Mouse (Mus musculus) kidney, postnatal 25 days (tissue): Measurements from ENCODE around the gene Crip1.

Source experiments
- DNase-seq, 2 experiments: peaks; one replicate each; pipeline ENCODE4 v3.0.0; 2021; ENCODE audit warnings: mixed read lengths in 2 of 2

Crip1 gene

DNA sequence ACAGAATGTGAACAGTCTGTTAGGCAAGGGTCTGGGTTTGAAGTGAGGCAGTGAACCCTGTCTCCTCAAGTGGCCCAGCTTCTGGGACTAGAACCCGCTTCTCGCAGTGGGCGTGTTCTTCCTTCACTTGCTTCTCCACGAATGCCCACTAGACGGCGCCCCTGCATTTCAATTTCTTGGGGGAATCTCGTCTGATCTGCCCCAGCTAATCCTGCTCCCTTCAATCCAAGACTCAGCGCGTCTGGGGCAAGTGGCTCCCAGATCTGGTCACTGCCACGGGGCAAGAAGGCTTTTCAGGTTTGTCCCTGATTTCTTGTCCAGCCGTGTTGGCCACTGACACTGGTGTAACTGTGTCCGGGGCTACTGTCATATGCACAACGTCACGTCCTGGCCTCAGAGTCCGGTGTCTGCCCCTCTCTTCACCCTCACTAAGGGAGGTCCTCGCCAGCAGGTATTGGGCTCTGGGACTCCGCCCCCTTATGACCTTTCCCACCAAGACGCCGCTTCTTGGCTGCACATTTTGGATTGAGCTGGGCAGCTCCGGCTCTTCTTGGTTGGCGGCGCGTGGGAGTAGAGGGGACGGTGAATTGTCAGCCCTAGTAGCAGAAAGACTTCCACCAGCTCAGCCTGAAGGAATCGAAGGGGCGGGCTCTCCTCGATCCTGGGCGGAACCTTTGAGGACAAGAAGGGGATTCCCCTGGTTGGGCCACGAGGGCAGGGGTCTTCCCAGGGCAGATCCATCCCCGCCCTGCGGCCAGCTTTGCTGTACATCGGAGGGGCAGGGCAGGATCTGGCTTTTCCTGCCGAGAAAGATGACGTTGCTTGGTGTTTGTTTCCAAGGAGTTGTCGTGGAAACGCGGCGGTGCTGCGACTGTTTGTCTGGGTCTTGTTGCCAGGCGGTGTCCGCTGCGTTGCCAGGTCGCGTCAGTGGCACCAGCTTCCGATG lies at the start of gene Crip1:
Gene Crip1, plus strand, starts transcription at position 205 of the 946 bp plus-strand sequence.
- peak; percentile 84 to 86 for DNase-seq

- DNase-seq = no peak
Measured at GRCm38 (mm10) chr12:113097040-113097439, 49.1 kb upstream of the Crip1 start.

DNA sequence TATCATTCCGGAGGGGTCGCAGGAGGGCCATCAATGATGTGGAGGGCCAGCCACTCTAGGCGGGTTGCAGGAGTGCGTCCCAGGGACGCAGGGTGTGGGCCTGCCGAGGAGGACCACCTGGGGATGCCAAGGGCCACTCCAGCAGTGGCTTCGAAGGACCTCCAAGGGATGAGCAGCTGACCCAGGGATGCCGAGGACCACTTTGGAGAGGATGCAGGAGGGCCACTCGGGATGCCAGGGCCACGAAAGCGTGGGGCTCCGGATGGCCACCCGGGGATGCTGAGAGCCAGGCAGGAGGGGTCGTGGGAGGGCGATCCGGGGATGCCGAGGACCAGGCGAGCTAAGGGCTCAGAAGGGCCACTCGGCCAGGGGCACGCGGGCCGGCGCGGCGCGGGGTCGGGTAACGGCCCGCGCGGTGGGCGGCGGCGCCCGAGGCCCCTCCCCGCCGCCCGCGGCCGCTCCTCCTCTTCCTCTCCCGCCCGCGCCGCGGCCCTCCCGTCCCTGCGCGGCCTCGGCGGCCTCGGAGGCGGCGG lies 48.3 kb upstream of the Crip1 start, which contains the start of gene Mta1:
Gene Mta1, plus strand, starts transcription at position 530 of the 533 bp plus-strand sequence.
- DNase-seq = peak; percentile 58 to 80

GRCm38 (mm10) chr12:113098530-113099151 lies 47.5 kb upstream of the Crip1 start:
- peak; percentile 13 to 58 for DNase-seq

GRCm38 (mm10) chr12:113099470-113100237 lies 46.5 kb upstream of the Crip1 start:
- no peak for DNase-seq

GRCm38 (mm10) chr12:113100448-113101076 lies 45.6 kb upstream of the Crip1 start:
- DNase-seq = peak in 1 of 2 experiments; percentile 41

DNA sequence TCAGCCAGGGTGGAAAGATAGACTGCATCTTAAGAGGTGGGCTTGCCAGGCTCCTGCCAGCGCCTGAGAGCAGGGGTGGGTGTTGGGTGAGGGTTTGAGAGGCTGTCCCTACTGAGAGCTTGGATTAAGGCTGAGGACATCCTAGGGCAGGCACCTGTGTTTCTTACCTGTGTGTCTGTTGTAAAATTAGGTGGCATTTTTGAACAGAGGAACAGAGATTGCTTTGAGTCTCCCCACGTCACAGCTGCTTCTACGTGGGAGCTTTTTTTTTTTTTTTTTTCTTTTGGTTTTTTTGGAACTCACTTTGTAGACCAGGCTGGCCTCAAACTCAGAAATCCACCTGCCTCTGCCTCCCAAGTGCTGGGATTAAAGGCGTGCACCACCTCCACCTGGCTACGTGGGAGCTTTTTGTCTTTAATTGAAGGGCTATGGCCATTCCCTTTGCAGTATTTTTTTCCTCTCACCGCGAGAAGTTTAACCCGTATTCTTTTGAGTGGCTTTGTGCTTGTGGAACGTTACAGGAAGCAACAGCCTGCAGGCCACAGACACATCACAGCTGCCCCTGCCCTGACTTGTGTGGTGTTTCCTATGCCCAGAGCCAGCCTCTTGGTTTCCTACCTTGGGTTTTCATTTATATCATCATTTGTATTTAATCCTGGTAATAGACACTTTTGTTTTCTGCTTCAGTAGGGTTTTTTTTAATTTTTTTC lies 44.7 kb upstream of the Crip1 start:
- DNase-seq = no peak

GRCm38 (mm10) chr12:113102461-113102860 lies 43.7 kb upstream of the Crip1 start:
- peak; percentile 71 to 73 for DNase-seq

DNA sequence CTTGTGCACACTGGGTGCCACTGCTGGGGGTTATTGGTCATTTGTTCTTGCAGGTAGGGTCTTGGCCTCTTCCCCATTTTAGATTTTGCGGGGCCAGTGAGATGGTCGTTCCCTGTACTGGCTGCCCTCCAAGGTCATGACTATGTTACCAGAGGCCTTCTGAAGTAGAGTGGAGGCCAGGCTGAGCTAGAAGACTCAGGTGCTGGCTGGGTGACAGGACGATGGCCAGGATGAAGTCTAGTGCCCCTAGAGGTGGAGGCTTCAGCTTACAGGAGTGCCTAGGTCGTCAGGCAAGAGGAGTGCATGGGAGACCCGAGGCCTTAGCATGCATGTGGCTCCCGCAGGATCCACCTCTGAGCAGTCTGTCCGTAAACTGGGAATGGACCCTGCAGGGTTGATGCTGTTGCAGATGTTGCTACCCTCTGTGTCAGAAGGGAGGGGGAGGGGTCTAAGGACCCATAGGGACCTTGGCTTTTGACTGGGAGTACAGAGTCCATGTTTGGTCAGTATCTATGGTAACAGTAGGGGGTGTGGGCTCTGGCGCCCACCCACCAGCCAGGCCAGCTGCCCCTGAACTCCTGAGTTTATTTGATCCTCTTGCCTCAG lies 42.2 kb upstream of the Crip1 start:
- peak in 1 of 2 experiments; percentile 39 for DNase-seq

DNA sequence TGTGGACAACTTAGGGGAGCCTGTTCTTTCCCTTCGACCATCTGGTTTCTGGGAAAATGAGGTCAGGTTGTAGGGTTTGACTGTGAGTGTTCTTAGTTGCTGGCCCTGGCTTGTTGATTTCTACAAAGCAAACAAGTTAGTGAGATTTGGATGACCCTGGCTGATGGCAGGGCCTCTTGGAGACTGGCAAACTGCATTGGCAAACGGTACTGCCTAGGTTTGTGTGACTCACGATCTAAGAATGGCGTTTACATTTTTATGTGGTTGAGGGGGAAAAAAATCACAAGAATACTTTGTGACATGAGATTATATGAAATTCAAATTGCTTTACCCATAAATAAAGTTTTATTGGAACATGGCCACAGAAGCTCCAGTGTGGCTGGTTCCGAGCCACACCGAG lies 39.7 kb upstream of the Crip1 start:
- no peak for DNase-seq

DNA sequence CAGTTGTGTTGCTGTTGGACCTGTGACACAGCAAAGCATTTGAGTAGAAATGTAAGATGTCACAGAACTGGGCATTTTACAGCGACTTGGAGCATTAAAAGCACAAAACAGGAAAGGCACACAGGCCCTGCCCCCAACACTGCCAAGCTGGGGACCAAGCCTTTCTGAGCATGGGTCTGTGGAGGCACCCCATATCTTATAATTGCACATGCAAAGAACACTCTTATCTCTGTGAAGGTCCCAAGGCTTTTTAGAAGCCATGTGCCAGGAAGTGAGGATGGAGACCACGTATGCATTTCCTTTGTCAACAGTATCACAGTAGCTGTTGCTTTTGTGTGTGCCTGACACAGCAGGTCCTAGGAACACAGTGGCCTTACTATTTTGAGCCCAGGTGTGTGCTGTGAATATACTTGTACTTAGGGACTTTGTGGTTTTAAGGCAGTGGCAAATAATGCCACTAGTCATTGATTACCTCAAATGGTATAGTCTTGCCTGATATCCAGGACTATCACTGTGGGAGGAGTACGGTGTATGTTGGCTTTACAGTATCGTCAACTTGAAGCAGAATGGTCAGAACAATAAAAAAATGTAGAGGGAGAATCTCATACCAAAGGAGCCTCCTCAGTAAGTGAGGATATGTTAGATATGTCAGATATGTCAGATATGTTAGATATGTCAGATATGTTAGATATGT lies 38.5 kb upstream of the Crip1 start:
- no peak for DNase-seq

- no peak for DNase-seq
Measured at GRCm38 (mm10) chr12:113108528-113109283, 37.4 kb upstream of the Crip1 start.

DNA sequence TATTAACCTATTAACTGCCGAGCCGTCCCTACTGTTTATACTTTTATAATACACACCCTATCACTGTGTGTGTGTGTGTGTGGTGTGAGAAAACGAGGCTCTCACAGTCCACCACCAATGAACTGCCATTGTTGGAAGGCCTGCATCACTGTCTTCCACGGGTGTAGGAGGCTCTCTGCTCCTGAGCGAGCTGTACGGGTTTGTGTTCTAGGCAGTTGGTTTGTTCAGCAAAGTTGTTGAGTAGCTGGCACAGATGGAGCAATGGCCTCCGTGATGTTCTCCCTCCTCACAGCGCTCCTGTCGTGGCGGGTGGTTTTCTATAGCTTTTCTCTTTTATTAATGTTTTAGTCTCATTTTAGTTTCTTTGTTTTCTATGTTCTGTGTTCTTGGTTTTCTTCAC lies 36.3 kb upstream of the Crip1 start:
- no peak for DNase-seq

GRCm38 (mm10) chr12:113114141-113114540 lies 32.0 kb upstream of the Crip1 start:
- DNase-seq = no peak

GRCm38 (mm10) chr12:113114856-113115538 lies 31.1 kb upstream of the Crip1 start:
- no peak for DNase-seq

DNA sequence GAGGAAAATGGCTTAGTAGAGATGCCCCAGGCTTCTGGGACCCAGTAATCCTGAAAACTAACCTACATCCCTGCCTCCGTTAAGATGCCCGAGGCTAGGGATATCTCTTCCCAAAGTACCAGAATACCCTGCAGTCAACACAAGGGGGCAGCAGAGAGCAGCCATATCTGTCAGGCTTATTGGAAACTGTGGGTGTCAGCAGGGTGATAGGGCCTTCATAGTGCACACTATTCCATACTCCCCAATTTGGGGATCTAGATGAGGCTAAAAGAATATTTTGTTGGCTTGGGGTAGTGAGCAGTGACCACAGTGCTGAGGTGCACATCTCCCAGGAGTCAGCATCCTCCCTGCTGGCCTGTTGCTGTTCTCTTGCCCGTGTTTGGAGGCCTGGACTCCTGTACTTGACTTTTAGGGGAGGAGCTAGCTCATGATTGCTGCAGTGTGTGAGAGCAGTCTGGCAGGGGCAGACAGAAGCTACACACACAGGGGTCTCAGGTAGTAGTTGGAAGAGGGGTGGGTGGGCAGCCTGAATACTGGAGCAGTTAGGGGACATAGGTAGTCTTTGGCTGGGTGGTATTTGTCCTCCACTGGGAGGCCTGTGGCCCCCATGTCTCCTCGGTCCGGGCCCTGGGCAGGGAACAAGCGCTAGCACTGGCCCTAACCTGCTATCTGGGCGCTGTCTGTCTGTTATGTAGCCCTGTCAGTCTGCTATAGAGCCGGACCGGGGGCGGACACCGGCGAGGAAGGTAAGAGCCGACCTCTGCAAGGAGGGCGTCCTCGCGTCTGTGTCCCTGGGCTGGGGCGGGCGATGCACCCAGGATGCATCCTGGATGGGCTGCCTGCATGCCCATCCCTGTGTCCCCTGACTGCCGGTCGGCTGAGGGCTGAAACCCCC lies 26.4 kb upstream of the Crip1 start:
- peak; percentile 76 to 90 for DNase-seq

- DNase-seq = no peak
Measured at GRCm38 (mm10) chr12:113124726-113125125, 21.4 kb upstream of the Crip1 start.

DNA sequence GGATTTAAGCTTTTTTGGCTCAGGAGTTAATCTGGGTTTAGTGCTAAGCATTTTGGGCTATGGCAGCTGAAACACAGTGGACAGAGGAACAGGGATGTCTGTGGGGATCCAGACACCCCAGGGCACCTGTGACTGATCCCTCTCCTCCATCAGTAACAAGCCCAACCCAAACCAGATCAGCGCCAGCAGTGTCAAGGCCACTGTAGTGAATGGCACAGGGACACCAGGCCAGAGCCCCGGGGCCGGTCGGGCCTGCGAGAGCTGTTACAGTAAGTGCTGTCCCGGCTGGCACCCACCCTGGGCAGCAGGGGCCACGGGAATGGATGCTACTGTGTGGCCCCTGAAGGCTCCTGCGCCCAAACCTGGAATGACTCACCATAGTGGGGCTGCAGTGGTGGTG lies 15.4 kb upstream of the Crip1 start:
- DNase-seq = no peak
